Mouse (Mus musculus) regulatory T cell (primary cell): ENCODE measurements at regions not wholly inside any gene's neighbourhood (a gene's known extent, or its start where the extent isn't known, plus 50 kb on each side); places are given as distances from the start of the nearest gene placed in this dataset.

Source experiments
- in situ Hi-C: fragments of 300-600 bp; cut with MboI, MseI; formaldehyde crosslinking; loops from one replicate; pipeline ENCODE4 v1.15.1; 2025; ENCODE audit warnings: high pct_unique_total_duplicates

DNA sequence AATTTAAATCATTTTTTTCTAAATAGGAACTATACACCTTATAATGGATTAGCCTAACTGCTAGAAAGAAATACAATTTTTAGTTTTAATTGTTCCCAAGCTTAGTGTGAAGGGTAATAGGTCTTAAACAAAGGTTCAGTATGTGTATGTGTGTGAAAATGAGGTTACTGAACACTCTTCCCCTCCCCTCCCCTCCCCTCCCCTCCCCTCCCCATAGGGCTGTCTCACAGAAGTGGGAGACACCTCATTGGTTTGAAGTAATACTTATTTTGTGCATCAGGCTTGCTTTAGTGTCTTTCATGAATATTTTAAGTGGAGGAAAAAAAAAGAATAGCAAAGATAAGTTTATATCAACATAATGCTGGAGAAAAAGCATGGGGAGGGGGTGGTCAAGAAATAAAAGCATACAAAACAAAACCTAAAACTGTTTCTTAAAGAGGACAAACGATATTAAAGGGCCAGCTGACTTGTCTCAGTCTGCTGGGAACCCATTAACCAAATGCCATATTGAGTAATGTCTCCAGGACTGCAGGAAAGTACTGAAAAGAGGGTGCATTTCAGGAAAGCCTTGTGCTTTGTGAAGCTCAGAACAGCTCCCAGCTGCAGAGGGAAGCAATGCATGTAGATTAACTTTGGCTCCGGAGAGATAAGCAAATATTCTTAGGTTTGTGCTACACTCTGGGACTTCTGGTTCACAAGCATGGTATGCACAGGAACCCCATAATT, 59.2 kb downstream of the Csl start:
- in situ Hi-C loops = no loop called here
